Mouse (Mus musculus): ENCODE measurements around the gene Pbx2. TPM values are rescaled to one million over a fixed set of nuclear protein-coding genes. Genes with fewer than 3 reads are reported as not detected.

Pbx2 gene
- polyA plus RNA-seq, 1 experiment from 2014 or later: 17.3 TPM

GRCm38 (mm10) chr17:34601796-34602195 is 10.7 kb downstream of the Pbx2 start:
- Histone ChIP-seq H3K27ac (ENCODE audit: low read depth, low read length) (no peak overlapping the region), H3K4me3 (ENCODE audit: low read depth, low read length) (0 out of 2 replicates have a peak overlapping the region, but pooled peaks have one; percentile 68), H3K9me3 (ENCODE audit: control insufficient read depth, low read length) (no peaks in the 10 kb centered on the region), H3K9ac (ENCODE audit: low read length) (no peak overlapping the region), H3K36me3 (ENCODE audit: control insufficient read depth, insufficient read depth, low read length) (peaks cover 4% of the 10 kb centered on the region; the same call in 1 of the 2 replicates), H3K4me2 (ENCODE audit: low read depth) (peak overlapping the region; percentile 93), H3K4me1 (ENCODE audit: control insufficient read depth, insufficient read depth, low read length) (peaks cover 22% of the 10 kb centered on the region), H3K27me3 (ENCODE audit: control insufficient read depth, insufficient read depth, low read length) (no peaks in the 10 kb centered on the region)
- ATAC-seq (ENCODE audit: insufficient read depth, low FRiP score, low TSS enrichment) (no peak), DNase-seq (ENCODE audit: low spot score) (no peak)
- WGBS: 91% methylated on average over 12 of the region's 12 CpGs

DNA sequence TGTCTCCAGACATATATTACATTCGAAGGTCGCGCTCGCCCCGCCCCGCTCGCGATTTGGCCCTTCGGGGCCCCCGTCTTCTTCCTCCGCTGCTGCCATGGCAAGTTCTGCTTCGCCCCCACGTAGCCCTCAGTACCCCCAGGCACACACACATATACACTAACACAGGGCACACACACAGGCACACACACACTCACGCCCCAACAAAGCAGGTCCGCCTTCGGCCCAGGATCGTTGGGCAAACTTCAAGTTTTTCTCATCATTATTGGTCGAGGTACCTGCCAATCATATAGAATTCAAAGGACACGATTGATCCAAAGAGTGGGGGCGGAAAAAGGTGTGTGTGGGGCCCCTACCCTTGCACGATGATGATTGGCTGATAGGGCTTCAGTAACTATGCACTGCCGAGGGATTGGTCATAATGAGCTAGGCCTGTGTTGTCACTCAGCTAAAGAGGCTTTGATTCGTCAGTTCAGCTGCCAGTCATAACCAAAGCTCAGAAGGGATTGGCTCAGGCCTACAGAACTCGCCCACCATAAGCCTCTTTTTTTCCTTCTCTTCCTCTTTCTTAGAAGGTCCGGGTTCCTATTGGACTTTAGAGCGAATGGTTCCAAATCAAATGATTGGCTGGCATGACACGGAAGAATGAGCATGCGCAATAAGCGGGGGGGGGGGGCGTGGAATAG is 12.5 kb downstream of the Pbx2 start, which contains the start of gene Rnf5:
TSS of gene Rnf5 (minus strand) at position 316 of the 686 bp plus-strand sequence.
- WGBS: under 1% methylated on average over 30 of the region's 30 CpGs
- DNase-seq (ENCODE audit: low spot score): peak; percentile 97
- H3K27ac ChIP-seq (ENCODE audit: low read depth, low read length): peak within 1 kb of the TSS; percentile 91
- peak within 1 kb of the TSS; percentile 86 for H3K4me3 ChIP-seq (ENCODE audit: low read depth, low read length)
- H3K9me3 ChIP-seq (ENCODE audit: control insufficient read depth, low read length): no peaks in the 10 kb centered on the region
- no peaks in the 10 kb centered on the region for H3K27me3 ChIP-seq (ENCODE audit: control insufficient read depth, insufficient read depth, low read length)
- H3K36me3 ChIP-seq (ENCODE audit: control insufficient read depth, insufficient read depth, low read length): peaks cover 4% of the 10 kb centered on the region; the same call in 1 of the 2 replicates
- peak; percentile 96 for ATAC-seq (ENCODE audit: insufficient read depth, low FRiP score, low TSS enrichment)
- peak within 1 kb of the TSS; percentile 98 for H3K4me2 ChIP-seq (ENCODE audit: low read depth)
- H3K9ac ChIP-seq (ENCODE audit: low read length): peak within 1 kb of the TSS; percentile 63
- H3K4me1 ChIP-seq (ENCODE audit: control insufficient read depth, insufficient read depth, low read length): peaks cover 23% of the 10 kb centered on the region

GRCm38 (mm10) chr17:34604061-34604508 is 13.0 kb downstream of the Pbx2 start, which contains the start of gene Agpat1:
Gene Agpat1, plus strand, starts transcription at chr17:34604262.
- Histone ChIP-seq H3K4me1 (ENCODE audit: control insufficient read depth, insufficient read depth, low read length) (peaks cover 23% of the 10 kb centered on the region), H3K27me3 (ENCODE audit: control insufficient read depth, insufficient read depth, low read length) (no peaks in the 10 kb centered on the region), H3K9me3 (ENCODE audit: control insufficient read depth, low read length) (no peaks in the 10 kb centered on the region), H3K27ac (ENCODE audit: low read depth, low read length) (peak within 1 kb of the TSS; percentile 91), H3K36me3 (ENCODE audit: control insufficient read depth, insufficient read depth, low read length) (peaks cover 4% of the 10 kb centered on the region; the same call in 1 of the 2 replicates), H3K4me3 (ENCODE audit: low read depth, low read length) (peak within 1 kb of the TSS; percentile 86), H3K9ac (ENCODE audit: low read length) (peak within 1 kb of the TSS; percentile 63), H3K4me2 (ENCODE audit: low read depth) (peak within 1 kb of the TSS; percentile 98)
- ATAC-seq (ENCODE audit: insufficient read depth, low FRiP score, low TSS enrichment): peak; percentile 84
- under 1% methylated on average over 34 of the region's 35 CpGs for WGBS
- DNase-seq (ENCODE audit: low spot score): peak; percentile 99

DNA sequence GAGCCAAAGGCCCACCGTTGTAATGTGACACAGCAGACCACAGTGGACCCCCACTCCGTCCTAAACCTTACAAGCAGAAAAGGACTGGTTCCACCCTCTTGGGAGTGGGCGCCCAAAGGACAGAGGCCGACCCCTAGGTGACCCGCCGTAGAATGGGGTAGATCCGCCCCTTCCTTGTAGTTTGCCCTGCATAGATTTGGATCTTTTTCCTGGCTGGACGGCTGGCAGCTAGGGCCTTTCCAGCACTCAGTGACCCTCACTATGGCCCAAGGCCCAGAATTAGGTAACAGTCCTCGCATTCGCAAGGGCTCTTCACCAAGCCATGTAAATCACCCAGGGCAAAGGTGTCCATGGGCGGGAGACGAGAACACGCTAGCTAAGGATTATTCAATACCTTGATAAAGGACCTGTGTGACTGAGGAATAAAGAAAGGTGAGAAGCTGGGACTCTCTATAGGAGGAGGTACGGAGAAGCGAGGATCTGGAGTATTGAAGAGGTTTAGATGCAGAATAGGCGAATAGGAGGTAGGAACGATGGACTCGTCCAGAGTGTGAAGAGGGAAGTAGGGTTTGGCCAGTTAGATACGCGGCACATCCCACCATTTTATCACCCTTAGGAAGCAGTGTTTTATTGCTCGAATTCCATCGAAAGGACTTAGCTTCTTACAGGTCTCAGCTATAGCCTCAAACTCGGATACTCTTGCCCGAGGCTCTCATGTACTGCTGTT is 13.6 kb downstream of the Pbx2 start:
- Histone ChIP-seq H3K4me1 (ENCODE audit: control insufficient read depth, insufficient read depth, low read length) (peaks cover 23% of the 10 kb centered on the region), H3K9ac (ENCODE audit: low read length) (peak overlapping the region; percentile 63), H3K4me3 (ENCODE audit: low read depth, low read length) (peak overlapping the region; percentile 86), H3K4me2 (ENCODE audit: low read depth) (peak overlapping the region; percentile 98), H3K27ac (ENCODE audit: low read depth, low read length) (peak overlapping the region; percentile 91), H3K9me3 (ENCODE audit: control insufficient read depth, low read length) (no peaks in the 10 kb centered on the region), H3K36me3 (ENCODE audit: control insufficient read depth, insufficient read depth, low read length) (peaks cover 4% of the 10 kb centered on the region; the same call in 1 of the 2 replicates), H3K27me3 (ENCODE audit: control insufficient read depth, insufficient read depth, low read length) (no peaks in the 10 kb centered on the region)
- ATAC-seq (ENCODE audit: insufficient read depth, low FRiP score, low TSS enrichment) (no peak; the same call in 1 of the 2 replicates), DNase-seq (ENCODE audit: low spot score) (no peak)
- WGBS: 10% methylated on average over 24 of the region's 24 CpGs

DNA sequence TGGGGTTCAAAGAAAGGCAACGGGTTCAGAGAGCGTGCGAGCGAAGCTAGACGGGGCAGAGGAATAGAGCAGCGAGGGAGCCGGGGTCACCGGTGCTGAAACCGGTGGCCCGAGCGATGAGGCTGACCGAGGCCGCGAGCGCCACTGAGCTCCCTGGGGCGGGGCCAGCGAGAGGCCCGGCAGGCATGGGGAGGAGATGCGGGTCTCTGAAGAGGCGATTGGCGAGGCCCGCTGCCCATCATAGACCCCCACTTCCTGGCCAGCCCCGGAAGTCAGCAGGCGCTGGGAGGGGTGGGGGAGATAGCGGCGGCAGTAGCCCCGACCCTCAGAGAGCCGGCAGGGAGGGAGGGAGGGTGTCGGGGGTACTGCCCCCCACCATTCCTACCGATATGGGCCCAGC is 14.5 kb downstream of the Pbx2 start:
- H3K36me3 ChIP-seq (ENCODE audit: control insufficient read depth, insufficient read depth, low read length): peaks cover 3% of the 10 kb centered on the region
- no peaks in the 10 kb centered on the region for H3K9me3 ChIP-seq (ENCODE audit: control insufficient read depth, low read length)
- H3K4me1 ChIP-seq (ENCODE audit: control insufficient read depth, insufficient read depth, low read length): peaks cover 23% of the 10 kb centered on the region
- under 1% methylated on average over 30 of the region's 30 CpGs for WGBS
- ATAC-seq (ENCODE audit: insufficient read depth, low FRiP score, low TSS enrichment) (peak; percentile 32), DNase-seq (ENCODE audit: low spot score) (peak; percentile 96)
- H3K4me3 ChIP-seq (ENCODE audit: low read depth, low read length): peak overlapping the region; percentile 86
- peak overlapping the region; percentile 88 for H3K9ac ChIP-seq (ENCODE audit: low read length)
- H3K27me3 ChIP-seq (ENCODE audit: control insufficient read depth, insufficient read depth, low read length): no peaks in the 10 kb centered on the region
- H3K4me2 ChIP-seq (ENCODE audit: low read depth): peak overlapping the region; percentile 98
- peak overlapping the region; percentile 91 for H3K27ac ChIP-seq (ENCODE audit: low read depth, low read length)

- ATAC-seq (ENCODE audit: insufficient read depth, low FRiP score, low TSS enrichment): no peak
Observed at GRCm38 (mm10) chr17:34606186-34607039, 15.3 kb downstream of the Pbx2 start.

GRCm38 (mm10) chr17:34607997-34608396 is 16.9 kb downstream of the Pbx2 start:
- DNase-seq (ENCODE audit: low spot score) (no peak), ATAC-seq (ENCODE audit: insufficient read depth, low FRiP score, low TSS enrichment) (no peak)
- peaks cover 13% of the 10 kb centered on the region for H3K4me1 ChIP-seq (ENCODE audit: control insufficient read depth, insufficient read depth, low read length)
- 94% methylated on average over 7 of the region's 7 CpGs for WGBS
- peaks cover 8% of the 10 kb centered on the region for H3K36me3 ChIP-seq (ENCODE audit: control insufficient read depth, insufficient read depth, low read length)
- H3K9ac ChIP-seq (ENCODE audit: low read length): no peak overlapping the region
- no peaks in the 10 kb centered on the region for H3K9me3 ChIP-seq (ENCODE audit: control insufficient read depth, low read length)
- H3K4me3 ChIP-seq (ENCODE audit: low read depth, low read length): no peak overlapping the region
- H3K27me3 ChIP-seq (ENCODE audit: control insufficient read depth, insufficient read depth, low read length): no peaks in the 10 kb centered on the region
- H3K27ac ChIP-seq (ENCODE audit: low read depth, low read length): no peak overlapping the region
- H3K4me2 ChIP-seq (ENCODE audit: low read depth): no peak overlapping the region

More at GRCm38 (mm10) chr17:34606186-34607039, 15.3 kb downstream of the Pbx2 start:
- H3K4me1 ChIP-seq (ENCODE audit: control insufficient read depth, insufficient read depth, low read length): peaks cover 23% of the 10 kb centered on the region
- DNase-seq (ENCODE audit: low spot score): no peak
- WGBS: 19% methylated on average over 32 of the region's 32 CpGs
- peak overlapping the region; percentile 75 for H3K27ac ChIP-seq (ENCODE audit: low read depth, low read length)
- peak overlapping the region; percentile 88 for H3K9ac ChIP-seq (ENCODE audit: low read length)
- peak overlapping the region; percentile 98 for H3K4me2 ChIP-seq (ENCODE audit: low read depth)
- peaks cover 4% of the 10 kb centered on the region for H3K36me3 ChIP-seq (ENCODE audit: control insufficient read depth, insufficient read depth, low read length)
- H3K27me3 ChIP-seq (ENCODE audit: control insufficient read depth, insufficient read depth, low read length): no peaks in the 10 kb centered on the region
- no peaks in the 10 kb centered on the region for H3K9me3 ChIP-seq (ENCODE audit: control insufficient read depth, low read length)
- H3K4me3 ChIP-seq (ENCODE audit: low read depth, low read length): peak overlapping the region; percentile 86

GRCm38 (mm10) chr17:34611050-34611449 is 20.0 kb downstream of the Pbx2 start:
- no peak for DNase-seq (ENCODE audit: low spot score)
- Histone ChIP-seq H3K27ac (ENCODE audit: low read depth, low read length) (no peak overlapping the region), H3K36me3 (ENCODE audit: control insufficient read depth, insufficient read depth, low read length) (peaks cover 13% of the 10 kb centered on the region), H3K4me1 (ENCODE audit: control insufficient read depth, insufficient read depth, low read length) (peaks cover 5% of the 10 kb centered on the region), H3K9me3 (ENCODE audit: control insufficient read depth, low read length) (no peaks in the 10 kb centered on the region), H3K4me3 (ENCODE audit: low read depth, low read length) (no peak overlapping the region), H3K27me3 (ENCODE audit: control insufficient read depth, insufficient read depth, low read length) (no peaks in the 10 kb centered on the region), H3K9ac (ENCODE audit: low read length) (no peak overlapping the region), H3K4me2 (ENCODE audit: low read depth) (no peak overlapping the region)
- ATAC-seq (ENCODE audit: insufficient read depth, low FRiP score, low TSS enrichment): no peak
- 89% methylated on average over 8 of the region's 8 CpGs for WGBS
